Mouse (Mus musculus) right cerebral cortex, postnatal 14 days (tissue): Measurements from ENCODE around the gene Zmat5.
"Not testable (repeated sequence)": the region's sequence is repeated elsewhere in the genome, so short reads cannot be mapped to it uniquely, and the experiment has no call there.

Source experiments
- DNase-seq: peaks from one replicate; pipeline ENCODE4 v3.0.0; 2022

Zmat5 gene

DNA sequence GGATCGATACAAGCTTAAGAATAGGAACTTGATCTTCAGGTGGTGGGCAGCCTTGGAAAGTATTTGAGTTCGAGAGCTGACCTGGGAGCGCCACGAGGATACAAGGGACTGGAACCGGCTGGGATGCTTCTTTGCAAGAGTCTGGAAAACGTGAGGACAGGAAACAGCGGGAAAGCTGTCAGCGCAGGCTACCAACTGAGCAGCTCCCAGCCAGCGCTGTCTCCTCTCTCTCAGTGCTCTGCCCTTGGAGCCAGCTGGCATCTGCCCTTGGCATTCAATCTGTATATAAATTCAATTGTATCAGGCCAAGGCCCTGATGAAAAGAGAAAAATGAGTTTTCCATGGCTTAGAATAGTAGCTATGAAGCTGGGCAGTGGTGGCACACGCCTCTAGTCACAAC, 13.3 kb upstream of the Zmat5 start:
- no peak for DNase-seq

DNA sequence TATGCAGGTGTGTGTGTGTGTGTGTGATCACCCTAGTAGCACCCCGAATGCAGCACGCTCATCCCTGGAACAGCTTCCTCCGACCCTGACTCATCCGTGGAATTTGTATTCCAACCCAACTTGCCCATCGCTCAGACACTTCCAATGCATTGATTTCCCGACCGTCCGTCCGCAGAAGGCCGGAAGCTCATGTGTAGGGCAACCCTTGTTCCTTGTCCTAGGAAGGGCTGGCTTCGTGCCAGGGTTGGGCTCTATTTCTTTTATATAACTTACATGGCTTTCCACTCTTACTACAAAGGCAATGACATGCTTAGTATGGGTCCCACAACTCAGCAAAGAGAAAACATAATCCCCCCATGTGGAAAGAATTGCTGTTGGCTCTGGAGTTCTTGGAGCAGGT, 12.3 kb upstream of the Zmat5 start:
- no peak for DNase-seq

DNA sequence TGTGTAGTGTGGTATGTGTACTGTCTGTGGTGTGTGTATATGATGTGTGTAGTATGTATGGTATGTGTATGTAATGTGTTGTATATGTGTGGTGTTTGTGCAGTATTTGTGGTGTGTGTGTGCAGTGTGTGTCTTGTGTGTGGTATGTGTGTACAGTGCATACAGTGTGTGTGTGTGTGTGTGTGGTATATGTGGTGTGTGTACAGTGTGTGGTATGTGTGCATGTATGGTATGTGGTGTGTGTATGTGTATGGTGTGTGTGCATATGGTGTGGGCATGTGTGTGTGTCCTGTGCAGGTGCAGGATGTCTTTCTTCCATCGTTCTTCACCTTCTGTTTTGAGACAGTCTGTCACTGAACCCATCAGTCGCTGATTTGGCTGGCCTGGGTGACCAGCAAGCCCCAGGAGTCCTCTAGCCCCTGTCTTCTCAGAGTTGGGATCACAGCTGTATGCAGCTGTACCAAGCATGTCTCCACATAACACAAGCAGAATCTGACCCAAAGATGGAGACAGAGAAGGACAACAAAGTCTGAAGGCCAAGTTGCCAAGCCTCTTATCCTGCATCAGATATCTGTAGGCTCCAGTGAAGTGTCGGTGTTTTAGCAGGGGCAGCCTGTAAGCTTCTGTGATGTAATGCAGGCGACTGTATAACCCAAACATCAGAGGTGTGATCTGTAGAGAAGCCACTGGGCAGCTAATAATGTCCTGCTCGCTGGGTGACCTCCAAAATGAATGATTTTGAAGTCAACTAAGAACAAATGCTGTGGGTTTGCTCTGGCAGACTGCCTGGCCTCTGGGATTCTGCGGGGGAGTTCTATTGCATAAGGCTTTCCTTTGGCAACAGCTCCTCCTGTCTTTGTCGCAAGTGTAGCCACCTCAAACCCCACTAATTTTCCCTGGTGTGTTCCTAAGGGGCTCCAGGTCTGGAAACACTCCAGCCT, 7.2 kb upstream of the Zmat5 start:
- peak; percentile 74 for DNase-seq

DNA sequence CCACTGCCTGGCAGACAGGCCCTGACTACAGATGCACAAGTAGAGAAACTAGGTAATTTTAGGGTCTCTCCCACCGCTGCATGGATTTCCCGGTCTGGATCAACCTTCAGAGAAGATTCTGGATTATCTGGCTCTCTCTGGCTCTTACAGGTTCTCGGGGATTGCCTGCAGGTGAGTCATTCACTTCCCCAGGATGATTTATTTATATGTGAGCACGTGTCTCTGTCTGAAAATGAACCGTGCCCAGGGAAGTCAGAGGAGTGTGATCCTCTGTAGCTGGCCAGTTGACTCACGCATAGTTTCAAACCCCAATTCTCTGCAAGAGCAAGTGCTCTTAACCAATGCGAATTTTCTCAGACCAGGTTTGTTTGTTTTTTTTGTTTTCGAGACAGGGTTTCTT, 3.8 kb upstream of the Zmat5 start:
- no peak for DNase-seq

DNA sequence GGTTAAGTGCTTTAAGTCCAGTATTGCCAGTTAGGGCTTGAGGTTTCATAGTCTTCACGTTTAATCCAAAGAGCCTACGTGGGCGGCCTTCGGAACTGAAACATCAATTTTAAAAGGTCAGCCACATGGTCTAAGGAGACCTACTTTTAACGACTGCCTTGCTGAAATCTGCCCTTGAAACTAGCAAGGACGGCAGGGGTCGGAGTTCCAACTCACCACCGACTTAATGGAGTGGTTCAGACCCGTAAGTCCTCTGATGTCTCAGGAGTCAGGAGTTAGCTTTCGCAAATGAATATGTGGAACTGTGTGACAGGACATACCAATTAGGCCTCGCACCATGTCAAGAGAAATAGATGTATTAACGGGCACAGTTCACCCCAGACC, 798 bp upstream of the Zmat5 start:
- no peak for DNase-seq

DNA sequence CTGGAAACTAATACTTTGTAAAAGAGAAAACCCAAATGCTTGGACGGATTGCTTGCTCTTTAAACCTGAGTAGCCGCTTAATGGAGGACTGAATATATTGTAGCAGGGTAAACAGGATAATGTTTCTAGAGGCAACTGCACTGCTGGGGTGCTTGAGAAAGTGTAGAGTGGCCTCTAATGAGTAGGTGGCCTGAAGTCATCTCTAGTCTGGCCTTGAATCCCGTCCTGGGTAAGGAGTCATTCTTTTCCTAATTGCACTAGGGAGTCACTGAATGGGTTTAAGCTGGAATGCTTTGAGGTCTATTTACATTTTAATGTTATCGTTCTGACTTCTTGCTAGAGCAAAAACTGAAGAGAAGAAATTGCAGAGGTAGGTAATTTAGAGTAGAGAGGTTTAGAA, 700 bp downstream of the Zmat5 start:
- DNase-seq = no peak

DNA sequence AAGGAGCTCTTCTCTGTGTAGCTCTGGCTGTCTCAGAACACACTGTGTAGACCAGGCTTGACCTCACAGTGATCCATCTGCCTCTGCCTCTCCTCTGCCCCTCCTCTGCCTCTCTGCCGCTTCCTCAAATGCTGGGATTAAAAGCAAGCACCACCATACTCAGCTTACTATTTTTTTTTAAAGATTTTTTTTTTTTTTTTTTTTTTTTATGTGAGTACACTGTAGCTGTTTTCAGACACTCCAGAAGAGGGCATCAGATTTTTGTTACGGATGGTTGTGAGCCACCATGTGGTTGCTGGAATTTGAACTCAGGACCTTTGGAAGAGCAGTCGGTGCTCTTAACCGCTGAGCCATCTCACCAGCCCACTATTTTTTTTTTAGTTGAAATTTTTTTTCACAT, 5.7 kb downstream of the Zmat5 start:
- DNase-seq = not testable (repeated sequence)

DNA sequence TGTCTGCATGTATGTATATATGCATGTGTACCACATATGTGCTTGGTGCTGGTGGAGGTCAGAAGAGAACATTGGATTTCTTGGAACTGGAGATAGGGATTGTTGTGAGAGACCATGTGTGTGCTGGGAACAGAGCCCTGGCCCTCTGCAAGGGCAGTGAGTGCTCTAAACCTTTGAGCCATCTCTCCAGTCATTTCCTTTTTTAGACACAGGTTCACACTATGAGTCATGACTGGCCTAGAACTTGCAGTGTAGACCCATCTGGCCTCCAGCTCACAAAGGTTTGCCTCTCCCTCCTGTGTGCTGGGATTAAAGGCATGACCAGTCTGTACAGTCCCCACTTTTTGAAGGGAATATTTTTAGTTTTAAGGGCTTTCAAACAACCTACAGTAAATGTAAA, 8.3 kb downstream of the Zmat5 start:
- no peak for DNase-seq

DNA sequence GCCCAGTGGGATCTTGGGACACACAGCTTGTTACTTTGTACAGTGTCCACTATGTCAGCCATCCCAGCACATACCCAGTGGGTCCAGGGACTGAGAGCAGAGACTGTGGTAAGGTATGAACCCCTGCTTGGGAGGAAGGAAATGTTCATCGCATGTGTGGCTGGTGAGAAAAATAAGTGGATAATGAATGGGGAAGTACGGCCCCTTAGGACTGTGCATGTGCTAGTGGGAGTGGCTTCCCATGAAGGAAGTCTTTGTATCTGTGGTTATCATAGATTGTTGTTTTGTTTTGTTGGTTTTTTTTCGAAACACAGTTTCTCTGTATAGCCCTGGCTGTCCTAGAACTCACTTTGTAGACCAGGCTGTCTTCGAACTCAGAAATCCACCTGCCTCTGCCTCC, 10.2 kb downstream of the Zmat5 start:
- DNase-seq = no peak

DNA sequence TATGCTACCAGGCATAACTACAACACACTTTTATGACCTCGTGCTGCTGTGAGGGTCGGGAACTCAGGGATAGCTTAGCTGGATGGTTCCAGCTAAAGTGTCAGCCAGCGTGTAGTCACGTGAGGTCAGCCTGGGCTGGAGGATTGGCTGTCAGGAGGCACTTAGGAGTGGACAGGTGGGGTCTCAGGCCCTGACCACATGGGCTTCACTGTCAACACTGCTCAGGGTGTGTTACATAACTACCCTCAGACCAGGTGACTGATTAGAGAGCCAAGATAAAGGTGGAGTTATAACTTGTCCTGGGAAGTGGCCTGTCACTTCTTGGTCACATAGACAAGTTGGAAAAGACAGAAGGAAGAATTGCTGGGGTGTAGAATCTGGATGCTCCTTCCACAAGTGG, 11.1 kb downstream of the Zmat5 start:
- DNase-seq = no peak

DNA sequence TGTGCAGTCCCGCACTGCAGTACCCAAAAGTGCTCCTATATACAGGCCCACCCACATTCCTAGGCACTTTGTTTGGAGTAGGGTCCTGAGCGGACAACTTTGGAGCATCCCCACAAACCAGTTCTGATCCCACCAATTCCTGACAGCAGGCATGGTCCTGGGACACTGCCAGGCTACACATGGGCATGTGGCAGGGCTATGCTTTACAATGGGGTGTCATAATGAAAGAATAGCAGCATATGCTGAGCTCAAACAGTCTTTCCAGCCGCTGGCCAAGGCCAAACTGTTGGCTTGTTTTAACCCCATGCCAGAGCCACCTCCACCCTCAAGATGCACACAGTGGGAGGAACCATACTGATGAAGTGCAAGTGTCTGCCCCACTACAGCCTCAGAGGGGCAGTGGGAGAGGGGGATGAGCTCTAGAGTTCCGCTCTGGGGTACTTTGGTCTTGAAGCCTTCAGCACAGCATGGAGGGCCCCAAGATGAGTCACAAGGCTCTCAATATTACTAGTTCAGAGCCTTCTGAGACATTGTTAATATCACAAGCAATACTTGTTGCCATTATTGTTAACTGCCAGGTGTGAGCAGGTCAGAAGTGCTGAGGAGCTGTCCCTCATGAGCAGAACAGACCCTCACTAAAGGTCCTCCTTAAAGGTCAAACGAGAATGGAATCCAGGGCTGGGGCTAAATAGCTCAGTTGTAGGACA, 12.2 kb downstream of the Zmat5 start:
- DNase-seq = no peak

DNA sequence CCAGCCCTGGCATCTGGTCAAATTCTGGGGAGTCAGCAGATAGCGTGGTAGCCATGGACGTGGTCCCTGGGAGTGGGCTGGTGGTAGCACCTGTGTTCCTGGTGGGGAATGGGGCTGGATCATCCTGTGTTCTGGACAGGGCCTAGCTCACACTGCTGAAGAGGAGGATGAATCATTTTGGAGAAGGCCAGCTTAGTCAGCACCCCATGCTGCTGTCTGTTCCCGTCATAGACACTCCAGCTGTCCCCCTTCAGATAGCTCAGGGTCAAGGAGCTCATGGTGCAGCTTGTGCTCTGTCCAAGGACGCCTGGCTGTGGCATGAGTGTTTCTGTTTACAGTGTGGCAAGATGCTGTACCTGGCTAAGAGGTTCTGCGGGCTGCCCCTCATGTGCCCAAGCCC, 14.1 kb downstream of the Zmat5 start:
- no peak for DNase-seq

DNA sequence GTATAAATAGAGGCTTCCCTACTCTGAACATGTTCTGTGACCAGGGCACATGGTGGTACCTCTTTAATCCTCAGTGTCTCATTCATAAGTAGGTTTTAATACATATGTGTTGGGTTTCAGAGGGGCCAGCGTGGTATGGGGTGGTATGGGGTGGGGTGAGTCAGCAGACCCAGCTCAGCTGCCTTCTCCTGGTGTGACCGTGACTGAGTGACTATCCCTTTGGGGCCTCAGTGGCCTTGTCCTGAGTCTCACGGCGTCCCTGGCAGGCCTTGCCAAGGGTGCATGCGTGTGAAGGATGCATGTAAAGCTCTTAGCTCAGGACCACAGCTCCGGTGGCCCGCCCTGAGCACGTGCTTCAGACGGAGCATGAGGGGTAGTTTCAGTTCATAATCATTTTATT, 15.5 kb downstream of the Zmat5 start:
- no peak for DNase-seq

DNA sequence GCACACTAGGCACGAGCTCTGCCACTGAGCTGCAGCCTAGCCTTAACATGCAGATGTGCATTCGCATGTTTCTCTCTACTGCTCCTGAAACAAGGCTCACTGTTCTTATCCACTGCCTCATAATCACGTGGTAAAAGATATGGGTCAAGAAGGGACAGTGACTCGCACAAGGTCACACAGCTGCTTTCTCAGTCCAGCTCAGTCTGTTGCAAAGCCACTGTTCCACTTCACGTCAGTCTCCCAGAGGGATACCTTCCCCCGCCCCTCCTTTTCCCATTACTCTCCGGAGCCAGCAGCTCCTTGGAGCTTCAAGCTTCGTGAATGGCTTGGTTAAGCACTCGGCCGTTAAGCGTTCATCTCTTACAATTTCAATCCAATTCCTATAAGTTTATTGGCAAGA, 15.9 kb downstream of the Zmat5 start:
- DNase-seq = no peak

DNA sequence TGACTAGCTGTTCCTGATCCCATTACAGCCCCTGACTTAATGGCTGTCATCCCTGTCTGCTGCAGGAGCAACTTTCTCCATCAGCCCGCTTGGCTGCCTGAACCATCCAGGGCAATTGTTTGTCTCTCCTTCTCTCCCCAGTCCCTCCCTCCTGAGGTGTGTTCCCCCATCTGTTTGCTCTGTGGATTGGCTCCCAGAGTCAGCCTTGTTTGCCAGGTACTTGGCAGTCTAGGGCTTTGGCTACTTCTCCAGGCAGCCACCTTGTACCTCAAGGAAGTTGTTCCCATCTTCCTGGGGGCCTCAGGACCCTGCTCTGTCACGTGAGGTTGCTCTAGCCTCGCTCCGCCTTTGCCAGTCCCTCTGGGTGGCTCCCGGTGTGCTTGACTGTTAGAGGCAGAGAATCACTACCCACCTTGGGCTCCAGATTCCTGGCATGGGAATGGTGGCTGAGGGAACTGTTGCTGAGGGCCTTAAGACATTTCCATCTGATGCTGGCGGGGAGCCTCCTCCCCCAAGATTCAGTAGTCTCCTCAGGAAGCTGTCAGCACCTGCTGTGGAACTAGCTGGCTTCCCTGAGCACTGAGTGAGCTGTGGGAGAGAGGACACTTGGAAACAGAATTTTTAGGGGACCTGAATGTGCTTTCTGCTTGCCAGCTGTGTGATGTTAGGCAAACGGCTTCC, 16.6 kb downstream of the Zmat5 start:
- no peak for DNase-seq

DNA sequence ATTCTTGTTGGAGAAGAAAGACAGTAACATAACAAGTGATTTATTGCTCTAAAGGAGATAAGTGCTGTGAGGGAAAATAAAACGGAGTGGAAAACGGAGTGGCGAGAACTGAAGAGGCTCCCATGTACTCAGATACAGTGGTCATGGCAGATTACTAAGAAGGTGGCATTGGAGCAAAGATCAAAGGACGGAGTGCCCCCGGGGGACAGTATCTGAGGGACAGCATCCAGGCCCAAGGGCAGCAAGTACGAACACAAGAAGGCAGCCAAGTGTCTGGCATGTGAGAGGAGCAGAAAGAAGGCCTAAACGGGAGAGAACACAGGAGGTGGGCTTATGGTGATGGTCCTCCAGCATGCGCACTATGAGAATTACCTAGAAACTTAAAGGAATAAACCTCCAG, 17.2 kb downstream of the Zmat5 start:
- DNase-seq = no peak

DNA sequence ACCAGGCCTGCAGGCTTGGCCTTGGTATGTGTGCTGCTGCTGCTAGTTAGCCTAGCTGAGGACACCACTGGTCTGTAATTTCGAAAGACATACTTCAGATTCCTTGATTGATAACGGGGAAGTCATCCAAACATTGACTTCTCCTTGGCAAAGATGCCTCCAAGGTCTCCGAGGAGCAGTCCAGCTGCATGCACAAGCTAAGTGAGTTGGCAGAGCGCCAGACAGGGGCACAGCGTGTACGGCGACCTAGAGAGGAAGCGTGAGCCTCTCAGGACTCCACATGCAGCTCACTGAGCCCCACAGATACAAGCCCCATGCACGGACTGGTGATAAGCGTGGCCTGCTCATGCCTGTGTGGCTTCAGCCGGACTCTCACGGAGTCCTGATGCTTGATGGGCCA, 25.1 kb downstream of the Zmat5 start:
- peak; percentile 51 for DNase-seq

DNA sequence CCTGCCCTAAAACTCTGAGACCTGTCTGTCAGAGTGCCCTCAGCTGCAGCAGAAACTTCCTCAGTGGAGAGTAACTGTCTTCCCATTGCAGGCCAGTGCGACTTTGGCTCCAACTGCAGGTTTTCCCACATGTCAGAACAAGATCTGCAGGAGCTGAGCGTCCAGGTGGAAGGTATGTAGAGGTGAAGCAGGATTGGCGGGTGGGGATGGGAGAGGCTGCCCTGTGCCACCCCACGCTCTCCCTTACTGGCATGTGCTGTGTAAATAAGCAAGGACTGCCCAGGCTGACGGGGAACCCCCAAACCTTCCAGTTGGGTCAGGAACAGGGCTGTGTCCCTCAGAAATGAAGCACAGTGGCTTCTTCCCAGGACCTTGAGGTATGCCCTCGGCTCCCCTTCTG, 25.6 kb downstream of the Zmat5 start:
- DNase-seq = no peak

DNA sequence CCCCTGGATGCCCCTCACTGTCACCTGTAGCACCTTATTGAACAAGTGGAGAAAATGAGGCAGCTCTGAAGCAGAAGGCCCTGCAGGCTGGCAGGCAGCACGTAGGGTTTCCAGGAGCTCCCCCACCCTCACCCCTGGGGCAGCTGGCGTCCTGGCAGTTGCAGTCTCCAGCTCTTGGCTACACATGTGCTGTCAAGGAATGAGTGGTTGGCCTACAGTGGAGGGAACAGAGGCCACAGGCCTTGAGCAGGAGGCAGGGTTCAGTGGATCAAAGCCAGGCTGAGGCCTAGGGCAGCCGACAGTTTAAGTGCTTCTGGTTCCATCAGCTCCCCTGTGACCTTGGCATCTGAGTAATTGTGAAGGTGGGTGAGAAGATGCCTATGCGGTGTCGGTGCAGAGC, 26.4 kb downstream of the Zmat5 start:
- no peak for DNase-seq

DNA sequence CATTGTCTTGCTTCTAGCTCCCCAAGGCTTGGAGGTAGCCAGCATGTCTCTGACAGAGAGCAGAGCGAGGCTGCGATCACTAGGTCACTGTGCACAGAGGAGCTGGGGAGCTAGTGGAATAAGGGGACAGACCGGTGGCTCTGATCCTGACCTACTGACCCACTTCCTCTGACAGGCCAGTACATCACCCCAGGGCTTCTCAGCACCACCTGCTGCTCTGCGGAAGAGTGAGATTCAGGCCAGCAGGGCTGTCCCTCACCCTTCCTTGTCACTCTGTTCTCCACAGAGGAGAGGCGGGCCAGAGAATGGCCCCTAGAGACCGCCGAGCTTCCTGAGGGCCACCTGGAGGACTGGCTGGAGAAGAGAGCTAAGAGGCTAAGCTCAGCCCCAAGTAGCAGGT, 27.3 kb downstream of the Zmat5 start:
- DNase-seq = no peak

DNA sequence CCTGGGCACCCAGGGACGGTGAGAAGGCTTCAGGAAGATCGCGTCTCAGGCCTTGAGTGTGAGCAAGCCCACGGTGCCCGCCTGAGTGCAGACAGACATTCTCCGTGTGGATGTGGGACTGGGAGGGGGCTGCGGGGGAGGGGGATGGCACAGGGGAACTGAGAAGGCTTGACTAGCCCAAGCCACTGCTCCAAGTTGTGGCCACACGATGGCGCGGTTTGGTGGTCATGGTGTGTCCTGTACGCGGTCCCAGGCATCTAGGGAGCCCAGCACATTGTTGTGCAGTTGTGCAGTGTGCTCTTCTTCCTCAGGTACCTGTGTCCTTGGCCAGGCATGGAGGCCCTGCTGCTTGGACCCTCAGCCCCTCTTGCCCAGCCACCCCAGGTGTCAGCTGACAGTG, 29.7 kb downstream of the Zmat5 start:
- DNase-seq = no peak

DNA sequence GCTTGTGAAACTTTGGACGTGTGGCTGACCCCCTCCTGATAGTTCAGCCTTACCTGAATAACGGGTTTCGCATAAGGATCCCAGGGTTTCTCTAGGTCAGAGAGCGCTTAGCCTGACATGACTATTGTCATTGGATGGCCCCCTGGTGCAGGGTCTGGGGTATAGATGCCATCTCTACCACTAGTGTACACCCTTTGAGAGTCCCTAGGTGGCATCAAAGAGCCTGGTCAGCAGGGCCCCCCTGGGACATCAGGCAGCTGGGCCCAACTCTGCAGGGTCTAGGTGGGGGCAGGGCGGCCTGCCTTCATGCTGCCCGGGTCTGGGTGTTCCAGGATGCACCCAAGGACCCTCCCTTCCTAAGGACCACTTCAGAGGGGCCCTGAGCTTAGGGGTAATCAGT, 31.9 kb downstream of the Zmat5 start:
- no peak for DNase-seq

DNA sequence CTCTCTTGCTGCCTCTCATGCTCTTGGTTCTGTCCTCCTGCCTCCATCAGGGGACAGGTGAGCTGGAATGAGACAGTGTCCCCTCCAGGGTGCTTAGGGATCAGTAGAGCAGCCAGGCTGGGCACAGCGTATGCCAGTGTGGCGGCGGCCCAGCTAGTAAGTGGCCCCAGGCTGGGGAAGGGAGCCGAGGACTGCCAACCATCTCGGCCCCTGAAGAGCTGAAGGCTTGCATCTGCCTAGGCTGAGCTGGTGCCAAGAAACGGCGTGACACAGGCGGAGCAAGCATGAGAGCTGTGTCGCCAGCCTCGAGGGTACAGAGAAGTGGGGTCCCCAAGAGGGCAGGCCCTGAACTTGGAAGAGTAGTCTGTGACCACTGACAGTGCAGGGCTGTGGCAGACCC, 33.2 kb downstream of the Zmat5 start:
- DNase-seq = peak; percentile 40

DNA sequence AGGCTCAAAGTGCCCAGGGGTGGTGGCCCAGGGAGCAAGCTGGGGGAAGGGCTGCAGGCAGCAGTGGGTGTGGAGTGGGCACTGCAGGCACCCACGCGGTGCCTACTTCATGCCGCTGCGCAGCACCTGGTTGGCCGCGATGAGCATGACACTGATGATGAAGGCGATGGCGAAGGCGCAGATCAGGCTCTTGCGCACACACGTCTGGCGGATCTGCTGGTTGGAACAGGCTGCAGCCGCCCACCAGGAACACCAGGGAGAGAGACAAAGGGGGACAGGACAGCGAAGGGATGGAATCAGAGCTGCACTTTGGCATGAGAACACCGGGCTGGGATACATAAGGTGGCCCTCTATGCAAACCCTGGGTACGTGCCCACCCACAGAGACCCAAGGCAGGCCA, 34.2 kb downstream of the Zmat5 start:
- no peak for DNase-seq
